Comparison of ENCODE assay signal across 7 mouse cellular contexts in genomic region chr9:96350010-96350409, GRCm38 (mm10). TPM values are rescaled to one million over a fixed set of nuclear protein-coding genes. Genes with fewer than 3 reads are reported as not detected.
A peak's percentile ranks its signal among the peaks of the same experiment; 100 is the strongest.
DNase-seq lines count a peak whose midpoint lies in the region; ATAC-seq and TF ChIP-seq lines count a peak whose summit lies in the region.

No protein-coding gene starts in this region.

- 31% methylated on average over 4 of the region's 4 CpGs for WGBS in kidney, adult 2 months
- WGBS in liver, embryonic 14.5 days (ENCODE audit: insufficient replicate concordance), result 41% methylated on average over 4 of the region's 4 CpGs

- DNase-seq in CD8-positive naive resting alpha-beta T cell, adult 2 months (ENCODE audit: low read depth in 2 of 2, low spot score in 2 of 2), result peak; percentile 41 to 63
- no peak for DNase-seq in Patski (ENCODE audit: low read depth, low spot score)
- peak; percentile 81 to 82 for DNase-seq in cerebellum, postnatal 14 days
- DNase-seq in gastrocnemius, postnatal 14 days, result peak; percentile 58
- peak; percentile 81 for DNase-seq in kidney, adult 2 months
- DNase-seq in liver, embryonic 14.5 days (ENCODE audit: low read depth in 3 of 3, low spot score in 3 of 3), result peak; percentile 31 to 48 (median 40)
- peak; percentile 54 for DNase-seq in right cerebral cortex, adult 18-20 months

- H3K9me3 ChIP-seq in liver, embryonic 14.5 days (ENCODE audit: control insufficient read depth, low read length), result no peaks in the 10 kb centered on the region

- no peak overlapping the region for H3K4me2 ChIP-seq in liver, embryonic 14.5 days (ENCODE audit: low read depth)

- H3K4me3 ChIP-seq in kidney, adult 2 months (ENCODE audit: insufficient read depth, low read depth, low read length), result no peak overlapping the region
- no peak overlapping the region for H3K4me3 ChIP-seq in liver, embryonic 14.5 days (ENCODE audit: insufficient read depth in 1 of 2, low read depth in 2 of 2, low read length in 2 of 2)

- TF ChIP-seq EP300 in liver, embryonic 14.5 days (IDR thresholded peaks at IDR 0.05; ENCODE audit: low read depth), result no peak

- no peaks in the 10 kb centered on the region for H3K27me3 ChIP-seq in Patski
- no peaks in the 10 kb centered on the region for H3K27me3 ChIP-seq in kidney, adult 2 months (replicated peaks; ENCODE audit: control insufficient read depth, insufficient read depth, low read length)
- no peaks in the 10 kb centered on the region for H3K27me3 ChIP-seq in liver, embryonic 14.5 days (ENCODE audit: control insufficient read depth, insufficient read depth, low read length)

- intact Hi-C loops in gastrocnemius, postnatal 14 days (cut with DNase I; ENCODE audit: low total_unique reads), result no loop called here

- H3K4me1 ChIP-seq in kidney, adult 2 months (ENCODE audit: control insufficient read depth, insufficient read depth, low read length), result no peaks in the 10 kb centered on the region
- H3K4me1 ChIP-seq in liver, embryonic 14.5 days (replicated peaks; ENCODE audit: control insufficient read depth in 2 of 2, insufficient read depth in 2 of 2, low read length in 1 of 2), result peaks cover 5 to 8% of the 10 kb centered on the region in 2 experiments; a peak in 3 of 4 replicates

- H3K9ac ChIP-seq in liver, embryonic 14.5 days (replicated peaks), result no peak overlapping the region

- no peaks in the 10 kb centered on the region for H3K36me3 ChIP-seq in kidney, adult 2 months (ENCODE audit: control insufficient read depth, insufficient read depth, low read length)
- H3K36me3 ChIP-seq in liver, embryonic 14.5 days (replicated peaks; ENCODE audit: control insufficient read depth, insufficient read depth, low read depth), result no peaks in the 10 kb centered on the region

- ATAC-seq in Patski, result peak; percentile 54
- ATAC-seq in liver, embryonic 14.5 days (ENCODE audit: insufficient read depth), result no peak

- peak; percentile 82 for TF ChIP-seq CTCF in Patski (IDR thresholded peaks at IDR 0.05)
- TF ChIP-seq CTCF in kidney, adult 2 months (conservative IDR thresholded peaks at IDR 0.05; ENCODE audit: insufficient read depth, insufficient read length, low read depth, low read length), result peak; percentile 73
- TF ChIP-seq CTCF in liver, embryonic 14.5 days (IDR thresholded peaks at IDR 0.05; ENCODE audit: low read depth), result peak; percentile 81

- CTCF ChIA-PET in Patski (lab: Charles Lee), result interaction anchor here (0.7 to 1.4 kb wide), 10 partner anchors 9 to 204 kb away, joined by 3 to 10 read pairs (median 4); no protein-coding TSS in a partner anchor

- no peak for TF ChIP-seq POLR2A in kidney, adult 2 months (IDR thresholded peaks at IDR 0.05; ENCODE audit: low read depth, low read length)

- POLR2A ChIA-PET in Patski (lab: Charles Lee), result no interaction called here

- H3K27ac ChIP-seq in kidney, adult 2 months (ENCODE audit: insufficient read depth, low read depth, low read length), result no peak overlapping the region
- H3K27ac ChIP-seq in liver, embryonic 14.5 days, result no peak overlapping the region

- in situ Hi-C loops in Patski (cut with MboI; ENCODE audit: low pct_unique_long_range_greater_than_20kb), result no loop called here

RNA-seq across cellular contexts. Expression of gene Atp1b3, which starts 14.2 kb away (rescaled TPM):
- polyA plus RNA-seq in Patski (2021), result 368 TPM
- 10 to 100 TPM; 43.7 to 49.2 TPM for total RNA-seq in gastrocnemius, postnatal 14 days (2021)
- 64.4 and 71.0 TPM in 2 replicates for polyA plus RNA-seq in kidney, adult 2 months (2012; rRNA removed)
- polyA plus RNA-seq in liver, embryonic 14.5 days (2012; rRNA removed), result 15.9 and 29.3 TPM in 2 replicates
- 60.6 and 64.8 TPM in 2 replicates for polyA plus RNA-seq in liver, embryonic 14.5 days (2014; fragmentation: Nextera tagmentation; extraction: Ambion mirVana)
